Mouse (Mus musculus) WW6 (cell line): ENCODE results near the gene Add2.

Experiments
- DNase-seq: peaks from one replicate; pipeline ENCODE4 v3.0.0-alpha.2; 2013; ENCODE audit warnings: low read depth, low spot score

Add2 gene

GRCm38 (mm10) chr6:86133882-86134281 is 105.4 kb downstream of the Add2 start:
- DNase-seq: no peak

GRCm38 (mm10) chr6:86136206-86136605 is 107.7 kb downstream of the Add2 start:
- no peak for DNase-seq

- DNase-seq: no peak
Observed at GRCm38 (mm10) chr6:86141284-86141683, 112.8 kb downstream of the Add2 start.

GRCm38 (mm10) chr6:86141820-86142219 is 113.3 kb downstream of the Add2 start:
- DNase-seq: peak; percentile 53

- no peak for DNase-seq
Observed at GRCm38 (mm10) chr6:86144986-86145385, 116.5 kb downstream of the Add2 start.

- DNase-seq: no peak
Observed at GRCm38 (mm10) chr6:86148518-86148917, 120.0 kb downstream of the Add2 start.

- no peak for DNase-seq
Observed at GRCm38 (mm10) chr6:86149001-86149400, 120.5 kb downstream of the Add2 start.

GRCm38 (mm10) chr6:86152676-86153075 is 124.2 kb downstream of the Add2 start:
- no peak for DNase-seq

- no peak for DNase-seq
Observed at GRCm38 (mm10) chr6:86153436-86153990, 125.0 kb downstream of the Add2 start.

GRCm38 (mm10) chr6:86154006-86154405 is 125.5 kb downstream of the Add2 start:
- DNase-seq: no peak

GRCm38 (mm10) chr6:86154481-86154880 is 126.0 kb downstream of the Add2 start:
- DNase-seq: no peak

GRCm38 (mm10) chr6:86157253-86158234 is 129.1 kb downstream of the Add2 start:
- DNase-seq: no peak

- no peak for DNase-seq
Observed at GRCm38 (mm10) chr6:86160878-86161277, 132.4 kb downstream of the Add2 start.

- DNase-seq: no peak
Observed at GRCm38 (mm10) chr6:86161586-86161985, 133.1 kb downstream of the Add2 start.

GRCm38 (mm10) chr6:86164028-86164427 is 135.5 kb downstream of the Add2 start:
- DNase-seq: no peak

GRCm38 (mm10) chr6:86166426-86166825 is 137.9 kb downstream of the Add2 start:
- DNase-seq: no peak

- no peak for DNase-seq
Observed at GRCm38 (mm10) chr6:86167851-86168250, 139.4 kb downstream of the Add2 start.

- DNase-seq: no peak
Observed at GRCm38 (mm10) chr6:86169166-86169565, 140.7 kb downstream of the Add2 start.
